22 mouse cellular contexts compared by ENCODE assay signal in genomic region chr9:42230333-42230732, GRCm38 (mm10). TPM values are rescaled to one million over a fixed set of nuclear protein-coding genes. Genes with fewer than 3 reads are reported as not detected.
DNase-seq lines count a peak whose midpoint lies in the region; ATAC-seq and TF ChIP-seq lines count a peak whose summit lies in the region.
"Had no signal": no experiment of that assay in that cellular context is flagged by ENCODE, and none has a peak within 500 bp of the region (broad histone marks: within the 10 kb centered on the region; RNA-seq: fewer than 3 reads in every experiment).

No protein-coding gene starts in this region.

- peak overlapping the region; percentile 77 for H3K27ac ChIP-seq in hindbrain, embryonic 10.5 days
- H3K27ac ChIP-seq in hindbrain, postnatal 0 days, result no peak overlapping the region
- 0 out of 2 replicates have a peak overlapping the region, but pooled peaks have one; percentile 52 for H3K27ac ChIP-seq in hindbrain, embryonic 13.5 days
- H3K27ac ChIP-seq: embryonic facial prominence, embryonic 12.5 days; heart, embryonic 15.5 days had no signal

- 90% methylated on average over 2 of the region's 2 CpGs for WGBS in hindbrain, embryonic 10.5 days
- WGBS in hindbrain, postnatal 0 days, result 89% methylated on average over 2 of the region's 2 CpGs
- 95% methylated on average over 2 of the region's 2 CpGs for WGBS in hindbrain, embryonic 13.5 days

- no peaks in the 10 kb centered on the region for H3K27me3 ChIP-seq in hindbrain, embryonic 10.5 days (ENCODE audit: insufficient read depth, poor library complexity, severe bottlenecking)
- no peaks in the 10 kb centered on the region for H3K27me3 ChIP-seq in hindbrain, postnatal 0 days (ENCODE audit: insufficient read depth, low read length)
- no peaks in the 10 kb centered on the region for H3K27me3 ChIP-seq in hindbrain, embryonic 13.5 days
- H3K27me3 ChIP-seq: embryonic facial prominence, embryonic 12.5 days; heart, embryonic 15.5 days had no signal

- no peak for TF ChIP-seq CTCF in hindbrain, postnatal 0 days (IDR thresholded peaks at IDR 0.05; ENCODE audit: low read depth)

- H3K9me3 ChIP-seq in hindbrain, embryonic 10.5 days, result no peaks in the 10 kb centered on the region
- no peaks in the 10 kb centered on the region for H3K9me3 ChIP-seq in hindbrain, postnatal 0 days (ENCODE audit: low read length)
- H3K9me3 ChIP-seq in hindbrain, embryonic 13.5 days, result no peaks in the 10 kb centered on the region
- H3K9me3 ChIP-seq: embryonic facial prominence, embryonic 12.5 days; G1E; heart, embryonic 10.5 days; heart, embryonic 15.5 days had no signal

- H3K4me1 ChIP-seq in hindbrain, embryonic 10.5 days (replicated peaks), result peaks cover 16% of the 10 kb centered on the region; the same call in 1 of the 2 replicates
- H3K4me1 ChIP-seq in hindbrain, postnatal 0 days (ENCODE audit: insufficient read depth, low read length), result no peaks in the 10 kb centered on the region
- peaks cover 18% of the 10 kb centered on the region for H3K4me1 ChIP-seq in hindbrain, embryonic 13.5 days (replicated peaks)
- H3K4me1 ChIP-seq: embryonic facial prominence, embryonic 12.5 days had no signal

- no peak overlapping the region for H3K4me2 ChIP-seq in hindbrain, postnatal 0 days (ENCODE audit: low read depth, low read length)
- H3K4me2 ChIP-seq in hindbrain, embryonic 13.5 days, result no peak overlapping the region
- H3K4me2 ChIP-seq: embryonic facial prominence, embryonic 12.5 days; heart, embryonic 15.5 days had no signal

- H3K9ac ChIP-seq in hindbrain, postnatal 0 days (replicated peaks; ENCODE audit: low read length), result no peak overlapping the region
- H3K9ac ChIP-seq in hindbrain, embryonic 13.5 days, result no peak overlapping the region
- H3K9ac ChIP-seq: embryonic facial prominence, embryonic 12.5 days; heart, embryonic 15.5 days had no signal

- H3K36me3 ChIP-seq in hindbrain, embryonic 10.5 days, result no peaks in the 10 kb centered on the region
- no peaks in the 10 kb centered on the region for H3K36me3 ChIP-seq in hindbrain, postnatal 0 days (ENCODE audit: insufficient read depth, low read length)
- no peaks in the 10 kb centered on the region for H3K36me3 ChIP-seq in hindbrain, embryonic 13.5 days
- H3K36me3 ChIP-seq: embryonic facial prominence, embryonic 12.5 days; G1E; heart, embryonic 10.5 days; heart, embryonic 15.5 days had no signal

- ATAC-seq in cerebellum, adult (ENCODE audit: insufficient number of reproducible peaks, low FRiP score, low TSS enrichment), result no peak
- no peak for ATAC-seq in hindbrain, postnatal 0 days
- no peak for ATAC-seq in hindbrain, embryonic 13.5 days (ENCODE audit: low FRiP score)
- ATAC-seq: CD4-positive, CD25-positive, alpha-beta regulatory T cell, adult 4 months; inflammation-experienced regulatory T-cells, adult 6 months; intestine, postnatal 0 days had no signal

- H3K4me3 ChIP-seq in hindbrain, embryonic 10.5 days, result no peak overlapping the region
- H3K4me3 ChIP-seq in hindbrain, postnatal 0 days (ENCODE audit: low read length), result no peak overlapping the region
- no peak overlapping the region for H3K4me3 ChIP-seq in hindbrain, embryonic 13.5 days
- H3K4me3 ChIP-seq: embryonic facial prominence, embryonic 12.5 days; heart, embryonic 10.5 days; heart, embryonic 15.5 days had no signal

- peak; percentile 50 for DNase-seq in cerebellum, adult 11-12 months
- DNase-seq in cerebellum, postnatal 25 days, result peak; percentile 26 to 32
- DNase-seq in cerebellum, adult 8-10 months, result no peak
- no peak for DNase-seq in hindbrain, embryonic 10.5 days (ENCODE audit: low spot score)
- no peak for DNase-seq in hindbrain, postnatal 0 days (ENCODE audit: low spot score)
- DNase-seq: adrenal gland, adult 8-10 months; adrenal gland, postnatal 36 days; B cell, adult 2 months; cerebellum, adult 11 months; gastrocnemius, postnatal 36 days; heart, adult 18-20 months; heart, postnatal 14 days; kidney, adult 8-10 months had no signal

RNA-seq across cellular contexts. Expression of gene Sc5d, which starts 33.7 kb away (rescaled TPM):
- 63.5 and 64.9 TPM in 2 replicates for polyA plus RNA-seq in hindbrain, embryonic 10.5 days (2016; fragmentation: Nextera tagmentation; extraction: Ambion mirVana)
- total RNA-seq in hindbrain, postnatal 0 days (2014; rRNA removed), result 54.6 and 57.0 TPM in 2 replicates
- polyA plus RNA-seq in hindbrain, postnatal 0 days (2015; fragmentation: Nextera tagmentation; extraction: Ambion mirVana), result 69.1 and 71.9 TPM in 2 replicates
- 63.0 and 72.2 TPM in 2 replicates for polyA plus RNA-seq in hindbrain, embryonic 13.5 days (2015; fragmentation: Nextera tagmentation; extraction: Ambion mirVana)

Comparison
In these comparisons a context has a peak if more than half of its experiments do, and no peak if none do; other contexts are left out.
1. DNase-seq: peak in cerebellum, adult 11-12 months (single experiment) and cerebellum, postnatal 25 days (2 of 2); none in cerebellum, adult 8-10 months (single experiment), hindbrain, embryonic 10.5 days (single experiment) and hindbrain, postnatal 0 days (single experiment).